Mouse (Mus musculus) midbrain, embryonic 16.5 days (tissue): ENCODE data around the gene Stat5b. TPM values are rescaled to one million over a fixed set of nuclear protein-coding genes. Genes with fewer than 3 reads are reported as not detected.

Source experiments
- ATAC-seq: fragments of 200-750 bp; cut with Nextera tagmentation; 2 replicates; pipeline ENCODE4 v1.8.0; 2017; ENCODE audit warnings: moderate TSS enrichment
- H3K27ac ChIP-seq: fragments of 300-500 bp; sonication (generic); 2 replicates; pipeline ENCODE4 v1.5.1; 2014; ENCODE audit warnings: mild to moderate bottlenecking, low read length, mixed read lengths
- H3K27me3 ChIP-seq: fragments of 300-500 bp; sonication (generic); 2 replicates; pipeline ENCODE4 v1.6.1; 2014; ENCODE audit warnings: low read depth, low read length, mixed read lengths; ENCODE audit not compliant: control insufficient read depth, insufficient read depth
- H3K36me3 ChIP-seq: fragments of 300-500 bp; sonication (generic); 2 replicates; pipeline ENCODE4 v1.6.1; 2014; ENCODE audit warnings: mild to moderate bottlenecking, low read length, moderate library complexity, mixed read lengths; ENCODE audit not compliant: control insufficient read depth, insufficient read depth
- H3K4me1 ChIP-seq: fragments of 300-500 bp; sonication (generic); 2 replicates; pipeline ENCODE4 v1.6.1; 2014; ENCODE audit warnings: mild to moderate bottlenecking, low read length, mixed read lengths; ENCODE audit not compliant: control insufficient read depth, insufficient read depth
- H3K4me2 ChIP-seq: fragments of 300-500 bp; sonication (generic); 2 replicates; pipeline ENCODE4 v1.6.1; 2014; ENCODE audit warnings: mild to moderate bottlenecking, low read length, mixed read lengths
- H3K4me3 ChIP-seq: fragments of 300-500 bp; sonication (generic); 2 replicates; pipeline ENCODE4 v1.5.1; 2014; ENCODE audit warnings: low read depth, mild to moderate bottlenecking, low read length, moderate library complexity, mixed read lengths
- H3K9ac ChIP-seq: fragments of 300-500 bp; sonication (generic); 2 replicates; pipeline ENCODE4 v1.6.1; 2014; ENCODE audit warnings: low read depth, low read length, mixed read lengths
- H3K9me3 ChIP-seq: fragments of 300-500 bp; sonication (generic); replicated peaks from 2 replicates; pipeline ENCODE4 v1.6.1; 2014; ENCODE audit warnings: mild to moderate bottlenecking, low read length, mixed read lengths; ENCODE audit not compliant: control insufficient read depth, poor library complexity, severe bottlenecking
- WGBS: fragments of 180-500 bp; shearing (Covaris S2); extraction: QIAGEN DNeasy Blood & Tissue Kit; methylation state at CpG from one replicate; pipeline ENCODE4 v1.1.7; 2014; 5-methylcytosine and 5-hydroxymethylcytosine counted together
- polyA plus RNA-seq: library from polyadenylated mRNA; unstranded; fragments of >200 nt; fragmentation: Nextera tagmentation; extraction: Ambion mirVana; gene quantifications from 2 replicates; pipeline ENCODE4 v1.2.1, GENCODE M21; 2015

The Stat5b gene
- polyA plus RNA-seq, 1 experiment from 2014 or later = 17.5 TPM

GRCm38 (mm10) chr11:100858935-100859578, 8.5 kb upstream of the Stat5b start, which contains the start of gene Stat5a:
TSS of gene Stat5a (plus strand) at chr11:100859351.
- Histone ChIP-seq H3K4me3 (peak within 1 kb of the TSS; percentile 41), H3K4me2 (peak within 1 kb of the TSS; percentile 55), H3K27ac (no peak within 1 kb of the TSS), H3K36me3 (no peaks in the 10 kb centered on the region), H3K9me3 (no peaks in the 10 kb centered on the region), H3K27me3 (peaks cover 19% of the 10 kb centered on the region), H3K9ac (peak within 1 kb of the TSS; percentile 47), H3K4me1 (0 out of 2 replicates have a peak, but pooled peaks cover 4% of the 10 kb centered on the region)
- ATAC-seq = no peak
- WGBS = 63% methylated on average over 9 of the region's 9 CpGs

- Histone ChIP-seq H3K4me2 (no peak overlapping the region), H3K9ac (no peak overlapping the region), H3K36me3 (no peaks in the 10 kb centered on the region), H3K27ac (no peak overlapping the region), H3K4me1 (0 out of 2 replicates have a peak, but pooled peaks cover 4% of the 10 kb centered on the region), H3K4me3 (no peak overlapping the region), H3K27me3 (peaks cover 19% of the 10 kb centered on the region), H3K9me3 (no peaks in the 10 kb centered on the region)
- no peak for ATAC-seq
- 73% methylated on average over 6 of the region's 6 CpGs for WGBS
These were observed 7.4 kb upstream of the Stat5b start for GRCm38 (mm10) chr11:100857960-100858359.

- H3K27me3 ChIP-seq = peaks cover 9% of the 10 kb centered on the region
- ATAC-seq = no peak
- no peak overlapping the region for H3K9ac ChIP-seq
- H3K4me3 ChIP-seq = no peak overlapping the region
- H3K27ac ChIP-seq = no peak overlapping the region
- WGBS = 90% methylated on average over 4 of the region's 4 CpGs
- H3K4me2 ChIP-seq = no peak overlapping the region
- no peaks in the 10 kb centered on the region for H3K36me3 ChIP-seq
- no peaks in the 10 kb centered on the region for H3K9me3 ChIP-seq
- peaks cover 5% of the 10 kb centered on the region; the same call in 1 of the 2 replicates for H3K4me1 ChIP-seq
These were observed 4.7 kb upstream of the Stat5b start for GRCm38 (mm10) chr11:100855178-100855577.

- Histone ChIP-seq H3K4me3 (no peak overlapping the region), H3K36me3 (no peaks in the 10 kb centered on the region), H3K27me3 (peaks cover 4% of the 10 kb centered on the region), H3K4me2 (no peak overlapping the region), H3K9ac (no peak overlapping the region), H3K9me3 (no peaks in the 10 kb centered on the region), H3K4me1 (peaks cover 5% of the 10 kb centered on the region), H3K27ac (no peak overlapping the region)
- ATAC-seq = no peak
- WGBS = 49% methylated on average over 4 of the region's 4 CpGs
These were observed 3.7 kb upstream of the Stat5b start for GRCm38 (mm10) chr11:100854268-100854667.

- H3K27ac ChIP-seq = no peak overlapping the region
- H3K4me1 ChIP-seq = peaks cover 18% of the 10 kb centered on the region
- no peaks in the 10 kb centered on the region for H3K36me3 ChIP-seq
- ATAC-seq = no peak
- no peak overlapping the region for H3K4me3 ChIP-seq
- WGBS = 90% methylated on average over 5 of the region's 5 CpGs
- H3K27me3 ChIP-seq = peaks cover 2% of the 10 kb centered on the region
- H3K9me3 ChIP-seq = no peaks in the 10 kb centered on the region
- H3K4me2 ChIP-seq = no peak overlapping the region
- no peak overlapping the region for H3K9ac ChIP-seq
These were observed 2.5 kb upstream of the Stat5b start for GRCm38 (mm10) chr11:100853018-100853417.

GRCm38 (mm10) chr11:100852088-100852487, 1.6 kb upstream of the Stat5b start:
- peaks cover 20% of the 10 kb centered on the region for H3K4me1 ChIP-seq
- ATAC-seq = no peak
- no peak overlapping the region for H3K27ac ChIP-seq
- 92% methylated on average over 2 of the region's 2 CpGs for WGBS
- peaks cover 2% of the 10 kb centered on the region for H3K27me3 ChIP-seq
- no peak overlapping the region for H3K4me3 ChIP-seq
- no peak overlapping the region for H3K4me2 ChIP-seq
- no peak overlapping the region for H3K9ac ChIP-seq
- no peaks in the 10 kb centered on the region for H3K9me3 ChIP-seq
- H3K36me3 ChIP-seq = no peaks in the 10 kb centered on the region

- 1% methylated on average over 33 of the region's 33 CpGs for WGBS
- ATAC-seq = peak; percentile 47
- H3K27me3 ChIP-seq = no peaks in the 10 kb centered on the region; the same call in none of the 2 replicates
- peak overlapping the region; percentile 87 for H3K27ac ChIP-seq
- peak overlapping the region; percentile 97 for H3K4me3 ChIP-seq
- H3K9me3 ChIP-seq = no peaks in the 10 kb centered on the region
- H3K9ac ChIP-seq = peak overlapping the region; percentile 98
- no peaks in the 10 kb centered on the region for H3K36me3 ChIP-seq
- peak overlapping the region; percentile 60 for H3K4me2 ChIP-seq
- H3K4me1 ChIP-seq = peaks cover 20% of the 10 kb centered on the region
These were observed 429 bp upstream of the Stat5b start for GRCm38 (mm10) chr11:100850778-100851528.

GRCm38 (mm10) chr11:100849456-100850037, 977 bp downstream of the Stat5b start:
- no peaks in the 10 kb centered on the region; the same call in 1 of the 2 replicates for H3K27me3 ChIP-seq
- H3K9ac ChIP-seq = peak overlapping the region; percentile 98
- H3K4me1 ChIP-seq = peaks cover 20% of the 10 kb centered on the region
- H3K4me2 ChIP-seq = peak overlapping the region; percentile 60
- ATAC-seq = no peak
- peak overlapping the region; percentile 87 for H3K27ac ChIP-seq
- H3K9me3 ChIP-seq = no peaks in the 10 kb centered on the region
- WGBS = 2% methylated on average over 13 of the region's 13 CpGs
- peak overlapping the region; percentile 97 for H3K4me3 ChIP-seq
- H3K36me3 ChIP-seq = no peaks in the 10 kb centered on the region
